Mouse (Mus musculus) lung, embryonic 15.5 days (tissue): ENCODE measurements around the gene Ppp2r5e. TPM values are rescaled to one million over a fixed set of nuclear protein-coding genes. Genes with fewer than 3 reads are reported as not detected.
A peak's percentile ranks its signal among the peaks of the same experiment; 100 is the strongest.
"Not testable (repeated sequence)": the region's sequence is repeated elsewhere in the genome, so short reads cannot be mapped to it uniquely, and the experiment has no call there.

ENCODE experiments used
- ATAC-seq: fragments of 200-750 bp; cut with Nextera tagmentation; 2 replicates; pipeline ENCODE4 v1.8.0; 2017; ENCODE audit warnings: moderate number of reproducible peaks, borderline replicate concordance; ENCODE audit not compliant: low FRiP score, low TSS enrichment; ENCODE audit errors: extremely low read depth
- H3K27ac ChIP-seq: fragments of 300-500 bp; sonication (generic); 2 replicates; pipeline ENCODE4 v1.5.1; 2015; ENCODE audit warnings: moderate library complexity, mild to moderate bottlenecking, inconsistent platforms
- H3K27me3 ChIP-seq: fragments of 300-500 bp; sonication (generic); 2 replicates; pipeline ENCODE4 v1.6.1; 2015; ENCODE audit warnings: inconsistent platforms
- H3K36me3 ChIP-seq: fragments of 300-500 bp; sonication (generic); 2 replicates; pipeline ENCODE4 v1.6.1; 2015; ENCODE audit warnings: inconsistent platforms
- H3K4me1 ChIP-seq: fragments of 300-500 bp; sonication (generic); 2 replicates; pipeline ENCODE4 v1.6.1; 2015; ENCODE audit warnings: inconsistent platforms
- H3K4me2 ChIP-seq: fragments of 300-500 bp; sonication (generic); 2 replicates; pipeline ENCODE4 v1.6.1; 2015; ENCODE audit warnings: inconsistent platforms, mild to moderate bottlenecking, moderate library complexity
- H3K4me3 ChIP-seq: fragments of 300-500 bp; sonication (generic); 2 replicates; pipeline ENCODE4 v1.5.1; 2015; ENCODE audit warnings: mild to moderate bottlenecking, inconsistent platforms
- H3K9ac ChIP-seq: fragments of 300-500 bp; sonication (generic); 2 replicates; pipeline ENCODE4 v1.6.1; 2015; ENCODE audit warnings: inconsistent platforms
- H3K9me3 ChIP-seq: fragments of 300-500 bp; sonication (generic); 2 replicates; pipeline ENCODE4 v1.6.1; 2016; ENCODE audit warnings: inconsistent platforms
- WGBS: fragments of 180-500 bp; shearing (Covaris S2); methylation state at CpG from one replicate; pipeline ENCODE4 v1.1.7; 2015; 5-methylcytosine and 5-hydroxymethylcytosine counted together
- polyA plus RNA-seq: library from polyadenylated mRNA; unstranded; fragments of >200 nt; fragmentation: Nextera tagmentation; extraction: Ambion mirVana; gene quantifications from 2 replicates; pipeline ENCODE4 v1.2.1, GENCODE M21; 2015

The Ppp2r5e gene
- polyA plus RNA-seq, 1 experiment from 2014 or later: 13.3 TPM

GRCm38 (mm10) chr12:75450592-75450991 is 145.5 kb downstream of the Ppp2r5e start:
- ATAC-seq: no peak
- H3K9ac ChIP-seq: no peak overlapping the region
- no peak overlapping the region for H3K27ac ChIP-seq
- peaks cover 18% of the 10 kb centered on the region for H3K36me3 ChIP-seq
- no peak overlapping the region for H3K4me2 ChIP-seq
- WGBS: 89% methylated on average over 8 of the region's 8 CpGs
- no peaks in the 10 kb centered on the region for H3K9me3 ChIP-seq
- no peak overlapping the region for H3K4me3 ChIP-seq
- 0 out of 2 replicates have a peak, but pooled peaks cover 13% of the 10 kb centered on the region for H3K4me1 ChIP-seq
- H3K27me3 ChIP-seq: no peaks in the 10 kb centered on the region

GRCm38 (mm10) chr12:75450011-75450410 is 146.0 kb downstream of the Ppp2r5e start:
- Histone ChIP-seq H3K4me2 (no peak overlapping the region; the same call in 1 of the 2 replicates), H3K4me1 (0 out of 2 replicates have a peak, but pooled peaks cover 13% of the 10 kb centered on the region), H3K36me3 (peaks cover 18% of the 10 kb centered on the region), H3K4me3 (no peak overlapping the region), H3K9ac (no peak overlapping the region), H3K27ac (no peak overlapping the region), H3K27me3 (no peaks in the 10 kb centered on the region), H3K9me3 (no peaks in the 10 kb centered on the region)
- WGBS: 42% methylated on average over 14 of the region's 14 CpGs
- peak; percentile 77; the same call in 1 of the 2 replicates for ATAC-seq

GRCm38 (mm10) chr12:75449475-75449966 is 146.5 kb downstream of the Ppp2r5e start:
- Histone ChIP-seq H3K9ac (no peak overlapping the region), H3K4me2 (no peak overlapping the region), H3K27ac (peak overlapping the region; percentile 10; the same call in 1 of the 2 replicates), H3K27me3 (no peaks in the 10 kb centered on the region), H3K4me1 (0 out of 2 replicates have a peak, but pooled peaks cover 13% of the 10 kb centered on the region), H3K36me3 (peaks cover 18% of the 10 kb centered on the region), H3K9me3 (no peaks in the 10 kb centered on the region), H3K4me3 (no peak overlapping the region)
- peak; percentile 67; the same call in 1 of the 2 replicates for ATAC-seq
- WGBS: 41% methylated on average over 6 of the region's 6 CpGs

- 49% methylated on average over 5 of the region's 5 CpGs for WGBS
- peaks cover 16% of the 10 kb centered on the region; the same call in 1 of the 2 replicates for H3K4me1 ChIP-seq
- H3K36me3 ChIP-seq: peaks cover 18% of the 10 kb centered on the region
- H3K27me3 ChIP-seq: no peaks in the 10 kb centered on the region
- H3K9ac ChIP-seq: no peak overlapping the region
- 0 out of 2 replicates have a peak, but pooled peaks have one; percentile 23 for ATAC-seq
- peak overlapping the region; percentile 10; the same call in 1 of the 2 replicates for H3K27ac ChIP-seq
- no peak overlapping the region for H3K4me3 ChIP-seq
- H3K9me3 ChIP-seq: no peaks in the 10 kb centered on the region
- no peak overlapping the region for H3K4me2 ChIP-seq
These were observed 147.1 kb downstream of the Ppp2r5e start for GRCm38 (mm10) chr12:75448921-75449320.

- Histone ChIP-seq H3K9me3 (no peaks in the 10 kb centered on the region), H3K4me3 (no peak overlapping the region), H3K9ac (no peak overlapping the region), H3K36me3 (no peaks in the 10 kb centered on the region), H3K4me1 (peaks cover 16% of the 10 kb centered on the region; the same call in 1 of the 2 replicates), H3K4me2 (no peak overlapping the region), H3K27me3 (no peaks in the 10 kb centered on the region), H3K27ac (no peak overlapping the region)
- peak; percentile 16; the same call in 1 of the 2 replicates for ATAC-seq
- 63% methylated on average over 7 of the region's 7 CpGs for WGBS
These were observed 149.8 kb downstream of the Ppp2r5e start for GRCm38 (mm10) chr12:75446245-75446644.

- not testable (repeated sequence) for H3K36me3 ChIP-seq, H3K27me3 ChIP-seq, H3K9ac ChIP-seq, H3K4me2 ChIP-seq, H3K4me1 ChIP-seq, H3K4me3 ChIP-seq, ATAC-seq, H3K9me3 ChIP-seq, H3K27ac ChIP-seq
- WGBS: 74% methylated on average over 6 of the region's 6 CpGs
These were observed 163.6 kb downstream of the Ppp2r5e start for GRCm38 (mm10) chr12:75432400-75432799.

GRCm38 (mm10) chr12:75429685-75430396 is 166.2 kb downstream of the Ppp2r5e start:
- no peak for ATAC-seq
- Histone ChIP-seq H3K9ac (no peak overlapping the region), H3K27me3 (no peaks in the 10 kb centered on the region), H3K9me3 (no peaks in the 10 kb centered on the region), H3K36me3 (no peaks in the 10 kb centered on the region), H3K27ac (no peak overlapping the region), H3K4me1 (no peaks in the 10 kb centered on the region), H3K4me2 (no peak overlapping the region), H3K4me3 (no peak overlapping the region)
- 81% methylated on average over 1 of the region's 1 CpGs for WGBS

- Histone ChIP-seq H3K27ac (no peak overlapping the region), H3K4me3 (no peak overlapping the region)
- WGBS: 83% methylated on average over 6 of the region's 6 CpGs
These were observed 167.3 kb downstream of the Ppp2r5e start for GRCm38 (mm10) chr12:75428719-75429118.

GRCm38 (mm10) chr12:75425882-75426281 is 170.2 kb downstream of the Ppp2r5e start:
- Histone ChIP-seq H3K9me3 (no peaks in the 10 kb centered on the region), H3K9ac (no peak overlapping the region), H3K27me3 (no peaks in the 10 kb centered on the region), H3K36me3 (no peaks in the 10 kb centered on the region), H3K4me1 (no peaks in the 10 kb centered on the region), H3K27ac (no peak overlapping the region), H3K4me2 (no peak overlapping the region), H3K4me3 (no peak overlapping the region)
- WGBS: 78% methylated on average over 7 of the region's 7 CpGs
- ATAC-seq: no peak

More at GRCm38 (mm10) chr12:75428719-75429118, 167.3 kb downstream of the Ppp2r5e start:
- no peak overlapping the region for H3K4me2 ChIP-seq
- no peak for ATAC-seq
- no peak overlapping the region for H3K9ac ChIP-seq
- no peaks in the 10 kb centered on the region for H3K4me1 ChIP-seq
- no peaks in the 10 kb centered on the region for H3K36me3 ChIP-seq
- no peaks in the 10 kb centered on the region for H3K27me3 ChIP-seq
- no peaks in the 10 kb centered on the region for H3K9me3 ChIP-seq

GRCm38 (mm10) chr12:75424817-75425216 is 171.2 kb downstream of the Ppp2r5e start:
- Histone ChIP-seq H3K36me3 (no peaks in the 10 kb centered on the region), H3K9me3 (no peaks in the 10 kb centered on the region), H3K9ac (no peak overlapping the region), H3K27ac (no peak overlapping the region), H3K4me2 (no peak overlapping the region), H3K4me1 (no peaks in the 10 kb centered on the region), H3K4me3 (no peak overlapping the region), H3K27me3 (no peaks in the 10 kb centered on the region)
- WGBS: 85% methylated on average over 4 of the region's 4 CpGs
- no peak for ATAC-seq

- Histone ChIP-seq H3K4me2 (no peak overlapping the region), H3K27ac (no peak overlapping the region), H3K9me3 (no peaks in the 10 kb centered on the region), H3K9ac (no peak overlapping the region), H3K36me3 (no peaks in the 10 kb centered on the region), H3K4me3 (no peak overlapping the region), H3K27me3 (no peaks in the 10 kb centered on the region), H3K4me1 (no peaks in the 10 kb centered on the region)
- 52% methylated on average over 7 of the region's 7 CpGs for WGBS
- ATAC-seq: no peak
These were observed 171.7 kb downstream of the Ppp2r5e start for GRCm38 (mm10) chr12:75424359-75424758.

- Histone ChIP-seq H3K27me3 (no peaks in the 10 kb centered on the region), H3K4me1 (no peaks in the 10 kb centered on the region), H3K9ac (no peak within 1 kb of the TSS), H3K9me3 (no peaks in the 10 kb centered on the region), H3K4me2 (no peak within 1 kb of the TSS), H3K27ac (no peak within 1 kb of the TSS), H3K4me3 (no peak within 1 kb of the TSS), H3K36me3 (no peaks in the 10 kb centered on the region)
- WGBS: 80% methylated on average over 4 of the region's 4 CpGs
- ATAC-seq: no peak
These were observed 179.4 kb downstream of the Ppp2r5e start, which contains the start of gene Gphb5 for GRCm38 (mm10) chr12:75416681-75417080. Gphb5 (minus strand) TSS chr12:75416781.
